ENCODE assay signal across 20 mouse cellular contexts in the genomic region with DNA sequence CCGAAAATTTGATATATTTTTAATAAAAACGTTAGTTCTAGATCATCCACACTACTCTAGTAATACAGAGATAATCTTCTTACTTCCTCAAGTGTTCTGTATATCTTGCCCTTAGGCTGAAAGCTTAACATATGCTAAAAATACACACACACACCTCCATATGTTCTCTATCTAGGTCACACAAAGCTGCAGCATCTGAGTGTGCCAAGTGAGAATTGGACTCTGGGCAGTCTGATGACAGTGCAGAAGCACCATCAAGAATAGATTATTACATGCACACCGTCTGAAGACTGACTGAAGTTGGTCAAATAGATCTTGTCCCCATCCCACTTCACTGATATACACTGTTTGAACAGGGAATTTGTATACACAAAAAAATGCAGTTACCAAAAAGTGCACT. TPM values are rescaled to one million over a fixed set of nuclear protein-coding genes. Genes with fewer than 3 reads are reported as not detected.
DNase-seq lines count a peak whose midpoint lies in the region; ATAC-seq and TF ChIP-seq lines count a peak whose summit lies in the region.
"Had no signal": no experiment of that assay in that cellular context is flagged by ENCODE, and none has a peak within 500 bp of the region (broad histone marks: within the 10 kb centered on the region; RNA-seq: fewer than 3 reads in every experiment).

No protein-coding gene starts in this region.

- ATAC-seq in midbrain, embryonic 16.5 days = peak; percentile 64; the same call in 1 of the 2 replicates
- ATAC-seq in midbrain, embryonic 13.5 days = no peak
- ATAC-seq: intestine, postnatal 0 days had no signal

- intact Hi-C loops in gastrocnemius, adult 2 months (cut with DNase I) = no loop called here
- intact Hi-C loops in gastrocnemius, postnatal 14 days (cut with DNase I; ENCODE audit: low total_unique reads) = no loop called here

- H3K36me3 ChIP-seq in midbrain, embryonic 16.5 days (ENCODE audit: control insufficient read depth, insufficient read depth, low read length) = no peaks in the 10 kb centered on the region
- H3K36me3 ChIP-seq in midbrain, embryonic 13.5 days = no peaks in the 10 kb centered on the region
- H3K36me3 ChIP-seq: embryonic facial prominence, embryonic 12.5 days; heart, embryonic 13.5 days; limb, embryonic 12.5 days had no signal

- peak; percentile 53 for DNase-seq in gastrocnemius, adult 2 months
- no peak for DNase-seq in gastrocnemius, postnatal 14 days
- peak; percentile 54 to 74 for DNase-seq in cerebellum, postnatal 25 days
- DNase-seq in spleen, adult 18-20 months = no peak
- DNase-seq in kidney, postnatal 4 days = no peak
- DNase-seq: adrenal gland, postnatal 14 days; B cell, adult 2 months; kidney, postnatal 14 days; lung, adult 18-20 months had no signal

- H3K4me2 ChIP-seq in midbrain, embryonic 16.5 days (ENCODE audit: low read length) = no peak overlapping the region
- H3K4me2 ChIP-seq in midbrain, embryonic 13.5 days (replicated peaks) = no peak overlapping the region
- H3K4me2 ChIP-seq: embryonic facial prominence, embryonic 12.5 days; heart, embryonic 13.5 days; limb, embryonic 12.5 days had no signal

- H3K4me1 ChIP-seq in midbrain, embryonic 16.5 days (ENCODE audit: control insufficient read depth, insufficient read depth, low read length) = peaks cover 2% of the 10 kb centered on the region; the same call in 1 of the 2 replicates
- H3K4me1 ChIP-seq in midbrain, embryonic 13.5 days (replicated peaks) = no peaks in the 10 kb centered on the region
- H3K4me1 ChIP-seq: embryonic facial prominence, embryonic 12.5 days; limb, embryonic 12.5 days had no signal

- H3K4me3 ChIP-seq in gastrocnemius, adult 2 months = no peak overlapping the region
- H3K4me3 ChIP-seq in midbrain, embryonic 16.5 days (ENCODE audit: low read depth, low read length) = no peak overlapping the region
- no peak overlapping the region for H3K4me3 ChIP-seq in midbrain, embryonic 13.5 days (replicated peaks)
- H3K4me3 ChIP-seq: embryonic facial prominence, embryonic 12.5 days; heart, embryonic 13.5 days; limb, embryonic 12.5 days had no signal

- TF ChIP-seq CTCF in gastrocnemius, adult 2 months (IDR thresholded peaks at IDR 0.05) = no peak

- no peaks in the 10 kb centered on the region for H3K9me3 ChIP-seq in midbrain, embryonic 16.5 days (replicated peaks; ENCODE audit: control insufficient read depth, low read length, poor library complexity, severe bottlenecking)
- H3K9me3 ChIP-seq in midbrain, embryonic 13.5 days = no peaks in the 10 kb centered on the region
- H3K9me3 ChIP-seq: embryonic facial prominence, embryonic 12.5 days; heart, embryonic 13.5 days had no signal

- peak overlapping the region; percentile 84 for H3K27ac ChIP-seq in gastrocnemius, adult 2 months
- no peak overlapping the region for H3K27ac ChIP-seq in midbrain, embryonic 16.5 days (ENCODE audit: low read length)
- H3K27ac ChIP-seq in midbrain, embryonic 13.5 days = no peak overlapping the region
- H3K27ac ChIP-seq: embryonic facial prominence, embryonic 12.5 days; heart, embryonic 13.5 days; limb, embryonic 12.5 days; macrophage; stomach, postnatal 0 days had no signal

- no peak overlapping the region for H3K9ac ChIP-seq in midbrain, embryonic 16.5 days (ENCODE audit: low read depth, low read length)
- no peak overlapping the region for H3K9ac ChIP-seq in midbrain, embryonic 13.5 days (replicated peaks)
- H3K9ac ChIP-seq: embryonic facial prominence, embryonic 12.5 days; heart, embryonic 13.5 days; limb, embryonic 12.5 days had no signal

- 78% methylated on average over 3 of the region's 3 CpGs for WGBS in midbrain, embryonic 16.5 days
- WGBS in midbrain, embryonic 13.5 days = 83% methylated on average over 3 of the region's 3 CpGs

- H3K27me3 ChIP-seq in midbrain, embryonic 16.5 days (ENCODE audit: control insufficient read depth, insufficient read depth, low read depth, low read length) = no peaks in the 10 kb centered on the region
- no peaks in the 10 kb centered on the region for H3K27me3 ChIP-seq in midbrain, embryonic 13.5 days
- H3K27me3 ChIP-seq: embryonic facial prominence, embryonic 12.5 days; heart, embryonic 13.5 days; limb, embryonic 12.5 days had no signal

RNA-seq across cellular contexts. Expression of a gene that starts 38.2 kb away (rescaled TPM):
- total RNA-seq in gastrocnemius, adult 2 months (2021) = not detected
- not detected for total RNA-seq in gastrocnemius, postnatal 14 days (2021)
- polyA plus RNA-seq in midbrain, embryonic 16.5 days (2015; fragmentation: Nextera tagmentation; extraction: Ambion mirVana) = not detected in 2 replicates
- not detected in 2 replicates for polyA plus RNA-seq in midbrain, embryonic 13.5 days (2015; fragmentation: Nextera tagmentation; extraction: Ambion mirVana)
- total RNA-seq: adrenal gland, postnatal 14 days; gastrocnemius, adult 8-10 months; left cerebral cortex, adult 18-20 months had no signal
- polyA plus RNA-seq: embryonic facial prominence, embryonic 12.5 days; heart, embryonic 13.5 days; hindbrain, embryonic 11.5 days; intestine, postnatal 0 days; limb, embryonic 12.5 days; macrophage; stomach, postnatal 0 days had no signal

Comparison
In these comparisons a context has a peak if more than half of its experiments do, and no peak if none do; other contexts are left out.
1. DNase-seq: peak in gastrocnemius, adult 2 months (single experiment) and cerebellum, postnatal 25 days (2 of 2); none in gastrocnemius, postnatal 14 days (single experiment), spleen, adult 18-20 months (0 of 2) and kidney, postnatal 4 days (0 of 2).